In the genomic region with DNA sequence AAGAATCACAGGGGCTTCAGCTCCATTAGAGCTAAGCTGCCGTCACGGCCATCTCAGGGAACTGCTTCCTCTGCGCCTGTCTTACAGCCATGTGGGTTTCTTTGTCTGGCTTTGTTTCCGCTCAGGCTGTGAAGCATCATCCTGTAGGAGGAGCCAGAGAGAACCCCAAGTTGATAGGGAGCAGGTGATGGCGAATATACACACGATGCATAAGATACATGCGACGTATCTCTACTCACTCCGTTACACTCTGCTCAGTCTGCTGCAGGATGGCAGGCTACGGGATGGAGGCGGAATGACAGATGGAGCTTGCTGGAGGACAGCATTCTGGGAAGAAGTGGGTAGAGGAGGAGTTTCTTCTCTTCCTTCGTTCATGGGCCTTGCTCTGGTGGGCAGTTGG, we compare ENCODE assay signal across 9 mouse cellular contexts. TPM values are rescaled to one million over a fixed set of nuclear protein-coding genes. Genes with fewer than 3 reads are reported as not detected.
A peak's percentile ranks its signal among the peaks of the same experiment; 100 is the strongest.
DNase-seq lines count a peak whose midpoint lies in the region; ATAC-seq and TF ChIP-seq lines count a peak whose summit lies in the region.
"Had no signal": no experiment of that assay in that cellular context is flagged by ENCODE, and none has a peak within 500 bp of the region (broad histone marks: within the 10 kb centered on the region; RNA-seq: fewer than 3 reads in every experiment).

No protein-coding gene starts in this region.

- no peaks in the 10 kb centered on the region for H3K4me1 ChIP-seq in forebrain, postnatal 0 days (ENCODE audit: insufficient read depth)
- H3K4me1 ChIP-seq in heart, embryonic 10.5 days = peaks cover 8% of the 10 kb centered on the region

- 60% methylated on average over 12 of the region's 12 CpGs for WGBS in forebrain, postnatal 0 days
- 80% methylated on average over 12 of the region's 12 CpGs for WGBS in heart, embryonic 10.5 days

- no peaks in the 10 kb centered on the region for H3K27me3 ChIP-seq in forebrain, postnatal 0 days (ENCODE audit: insufficient read depth, low read length)
- no peaks in the 10 kb centered on the region for H3K27me3 ChIP-seq in heart, embryonic 10.5 days (ENCODE audit: insufficient read depth, poor library complexity, severe bottlenecking)
- H3K27me3 ChIP-seq: embryonic facial prominence, embryonic 13.5 days had no signal

- no peak overlapping the region for H3K4me2 ChIP-seq in forebrain, postnatal 0 days (ENCODE audit: low read depth)
- H3K4me2 ChIP-seq: embryonic facial prominence, embryonic 13.5 days had no signal

- H3K27ac ChIP-seq in forebrain, postnatal 0 days (ENCODE audit: low read depth, low read length) = peak overlapping the region; percentile 42
- no peak overlapping the region for H3K27ac ChIP-seq in heart, embryonic 10.5 days
- H3K27ac ChIP-seq: embryonic facial prominence, embryonic 13.5 days had no signal

- no peaks in the 10 kb centered on the region for H3K9me3 ChIP-seq in forebrain, postnatal 0 days (ENCODE audit: low read length)
- H3K9me3 ChIP-seq in heart, embryonic 10.5 days = no peaks in the 10 kb centered on the region
- H3K9me3 ChIP-seq: embryonic facial prominence, embryonic 13.5 days had no signal

- no peak for ATAC-seq in cerebellum, adult (ENCODE audit: insufficient number of reproducible peaks, low FRiP score, low TSS enrichment)
- ATAC-seq in forebrain, postnatal 0 days = peak; percentile 78

- no peak overlapping the region for H3K9ac ChIP-seq in forebrain, postnatal 0 days
- H3K9ac ChIP-seq: embryonic facial prominence, embryonic 13.5 days had no signal

- peak; percentile 54 for TF ChIP-seq CTCF in forebrain, postnatal 0 days (IDR thresholded peaks at IDR 0.05; ENCODE audit: low read depth)

- no peak overlapping the region for H3K4me3 ChIP-seq in forebrain, postnatal 0 days (ENCODE audit: low read depth, low read length)
- no peak overlapping the region for H3K4me3 ChIP-seq in heart, embryonic 10.5 days
- H3K4me3 ChIP-seq: embryonic facial prominence, embryonic 13.5 days had no signal

- no peaks in the 10 kb centered on the region for H3K36me3 ChIP-seq in forebrain, postnatal 0 days (ENCODE audit: insufficient read depth)
- H3K36me3 ChIP-seq in heart, embryonic 10.5 days = no peaks in the 10 kb centered on the region
- H3K36me3 ChIP-seq: embryonic facial prominence, embryonic 13.5 days had no signal

- peak; percentile 48 to 55 for DNase-seq in cerebellum, postnatal 14 days
- DNase-seq in CD4-positive helper T cell, adult 2 months (ENCODE audit: low read depth, low spot score) = peak; percentile 35
- DNase-seq in forebrain, postnatal 0 days = peak; percentile 75
- peak; percentile 58 for DNase-seq in naive thymus-derived CD4-positive, alpha-beta T cell, adult 2 months (ENCODE audit: low read depth)
- no peak for DNase-seq in urinary bladder, adult 18-20 months (ENCODE audit: low spot score in 2 of 2)
- DNase-seq in adrenal gland, postnatal 4 days (ENCODE audit: low spot score in 2 of 2) = no peak
- no peak for DNase-seq in heart, embryonic 10.5 days (ENCODE audit: low spot score)

RNA-seq across cellular contexts. Expression of gene Zfp706, which starts 37.9 kb away (rescaled TPM):
- 66.6 and 71.0 TPM in 2 replicates for total RNA-seq in forebrain, postnatal 0 days (2014; rRNA removed)
- 575 and 586 TPM in 2 replicates for polyA plus RNA-seq in forebrain, postnatal 0 days (2015; fragmentation: Nextera tagmentation; extraction: Ambion mirVana)
- 100 to 1,000 TPM; 207 to 215 TPM for total RNA-seq in adrenal gland, postnatal 4 days (2021)
- 456 and 495 TPM in 2 replicates for polyA plus RNA-seq in heart, embryonic 10.5 days (2016; fragmentation: Nextera tagmentation; extraction: Ambion mirVana)

Comparison
In these comparisons a context has a peak if more than half of its experiments do, and no peak if none do; other contexts are left out.
1. DNase-seq: peak in cerebellum, postnatal 14 days (2 of 2), CD4-positive helper T cell, adult 2 months (single experiment), forebrain, postnatal 0 days (single experiment) and naive thymus-derived CD4-positive, alpha-beta T cell, adult 2 months (single experiment); none in urinary bladder, adult 18-20 months (0 of 2), adrenal gland, postnatal 4 days (0 of 2) and heart, embryonic 10.5 days (single experiment).